Mouse (Mus musculus) bone marrow macrophage, adult 2 months (primary cell): Measurements from ENCODE around the gene Gstp1. TPM values are rescaled to one million over a fixed set of nuclear protein-coding genes. Genes with fewer than 3 reads are reported as not detected.
"Not testable (repeated sequence)": the region's sequence is repeated elsewhere in the genome, so short reads cannot be mapped to it uniquely, and the experiment has no call there.

ENCODE experiments used
- H3K27ac ChIP-seq: 2 replicates; pipeline ENCODE4 v1.5.1; 2012; ENCODE audit warnings: low read depth, low read length; ENCODE audit not compliant: insufficient read depth
- H3K4me1 ChIP-seq: 2 replicates; pipeline ENCODE4 v1.6.1; 2012; ENCODE audit warnings: low read length; ENCODE audit not compliant: control insufficient read depth, insufficient read depth
- H3K4me3 ChIP-seq: 2 replicates; pipeline ENCODE4 v1.5.1; 2012; ENCODE audit warnings: mild to moderate bottlenecking, low read length, moderate library complexity; ENCODE audit not compliant: insufficient read depth
- CTCF ChIP-seq: IDR thresholded peaks from 2 replicates; pipeline ENCODE4 v1.5.1; 2012; ENCODE audit warnings: low read depth, mild to moderate bottlenecking, low read length, moderate library complexity
- POLR2A ChIP-seq: IDR thresholded peaks from 2 replicates; pipeline ENCODE4 v1.6.1; 2012; ENCODE audit warnings: mild to moderate bottlenecking, low read depth, low read length, borderline replicate concordance
- polyA plus RNA-seq: library from polyadenylated mRNA; stranded (reverse); fragments of >200 nt; gene quantifications from 2 replicates; pipeline ENCODE4 v1.2.4, GENCODE M21; 2012; ENCODE audit not compliant: missing spikeins, insufficient read depth, insufficient read length

The Gstp1 gene
- polyA plus RNA-seq, 1 experiment = 103 TPM

DNA sequence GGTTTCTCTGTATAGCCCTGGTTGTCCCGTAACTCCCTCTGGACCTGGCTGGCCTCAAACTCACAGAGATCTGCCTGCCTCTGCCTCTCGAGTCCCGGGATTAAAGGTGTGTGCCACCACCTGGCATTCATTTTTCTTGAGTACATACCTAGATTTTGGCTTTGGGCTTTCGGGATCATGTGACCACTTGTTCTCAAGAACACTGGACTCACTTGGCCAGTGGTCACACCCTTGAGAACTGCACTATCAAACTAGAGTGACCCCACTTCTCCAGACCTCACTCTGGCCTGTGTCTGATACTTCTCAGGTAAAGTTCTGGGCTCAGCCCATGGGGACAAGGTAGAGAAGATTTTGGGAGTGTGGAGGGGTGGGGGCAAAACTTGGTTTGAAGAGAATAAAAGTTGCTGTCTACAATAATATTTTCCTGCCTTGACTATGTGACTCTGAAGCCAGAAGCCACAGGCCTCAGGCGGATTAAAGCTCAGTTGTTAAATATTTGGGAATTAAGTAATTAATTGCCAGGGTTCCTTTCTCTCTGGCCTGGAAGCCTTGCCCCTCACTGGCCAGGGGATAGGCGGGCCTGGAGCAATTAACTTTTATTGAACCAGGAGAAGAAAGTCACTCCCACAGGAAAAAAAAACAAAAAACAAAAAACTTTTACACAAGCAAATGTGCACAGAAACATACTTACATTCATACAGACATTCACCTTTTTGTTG lies 35.1 kb upstream of the Gstp1 start:
- Histone ChIP-seq H3K27ac (no peak overlapping the region), H3K4me3 (no peak overlapping the region), H3K4me1 (0 out of 2 replicates have a peak, but pooled peaks cover 6% of the 10 kb centered on the region)
- TF ChIP-seq CTCF = no peak
- no peak for TF ChIP-seq POLR2A

- H3K27ac ChIP-seq = no peak overlapping the region
- TF ChIP-seq CTCF (no peak), POLR2A (no peak)
- H3K4me1 ChIP-seq = 0 out of 2 replicates have a peak, but pooled peaks cover 8% of the 10 kb centered on the region
- H3K4me3 ChIP-seq = no peak overlapping the region
Observed at GRCm38 (mm10) chr19:4071406-4071805, 33.6 kb upstream of the Gstp1 start.

DNA sequence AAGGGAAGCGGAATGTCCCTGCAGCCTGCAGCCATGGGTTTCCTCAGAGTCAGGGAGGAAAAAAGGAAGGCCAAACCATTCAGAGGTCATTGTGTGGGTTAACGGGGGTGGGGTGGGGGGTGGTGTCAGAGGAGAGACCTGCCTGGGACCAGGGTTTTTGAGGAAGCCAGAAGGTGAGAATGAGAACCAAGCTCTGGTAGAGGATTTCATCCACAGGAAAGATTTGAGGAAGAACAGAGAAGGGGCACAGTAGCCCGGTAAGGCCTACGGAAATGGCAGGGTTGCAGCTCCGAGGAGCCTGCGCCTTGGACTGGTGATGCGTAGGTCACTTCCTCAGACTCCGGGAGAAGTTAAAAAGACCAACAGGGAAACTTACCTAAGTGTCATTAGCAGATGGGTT lies 33.0 kb upstream of the Gstp1 start:
- no peak overlapping the region for H3K4me3 ChIP-seq
- H3K4me1 ChIP-seq = 0 out of 2 replicates have a peak, but pooled peaks cover 9% of the 10 kb centered on the region
- no peak overlapping the region for H3K27ac ChIP-seq
- no peak for TF ChIP-seq CTCF

DNA sequence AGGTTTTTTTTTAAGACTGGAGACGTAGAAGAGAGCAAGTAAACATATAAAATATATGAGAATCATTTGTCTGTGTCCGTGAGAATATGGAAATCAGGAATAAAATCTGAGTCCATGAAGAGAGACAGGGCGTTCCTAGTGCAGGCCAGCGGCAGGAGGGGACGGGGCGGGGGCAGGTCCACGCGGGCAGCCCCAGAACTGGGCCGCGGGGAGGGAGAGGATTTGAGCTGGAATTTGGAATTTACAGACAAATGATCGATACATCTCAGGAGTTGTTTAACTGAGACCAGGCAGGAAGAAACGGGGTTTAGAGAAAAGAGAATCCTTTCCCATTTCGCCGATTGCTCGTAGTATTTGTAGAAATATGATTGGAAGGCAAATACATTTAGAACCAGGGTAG lies 32.5 kb upstream of the Gstp1 start:
- TF ChIP-seq POLR2A (no peak), CTCF (no peak)
- no peak overlapping the region for H3K27ac ChIP-seq
- no peak overlapping the region for H3K4me3 ChIP-seq
- 0 out of 2 replicates have a peak, but pooled peaks cover 9% of the 10 kb centered on the region for H3K4me1 ChIP-seq

DNA sequence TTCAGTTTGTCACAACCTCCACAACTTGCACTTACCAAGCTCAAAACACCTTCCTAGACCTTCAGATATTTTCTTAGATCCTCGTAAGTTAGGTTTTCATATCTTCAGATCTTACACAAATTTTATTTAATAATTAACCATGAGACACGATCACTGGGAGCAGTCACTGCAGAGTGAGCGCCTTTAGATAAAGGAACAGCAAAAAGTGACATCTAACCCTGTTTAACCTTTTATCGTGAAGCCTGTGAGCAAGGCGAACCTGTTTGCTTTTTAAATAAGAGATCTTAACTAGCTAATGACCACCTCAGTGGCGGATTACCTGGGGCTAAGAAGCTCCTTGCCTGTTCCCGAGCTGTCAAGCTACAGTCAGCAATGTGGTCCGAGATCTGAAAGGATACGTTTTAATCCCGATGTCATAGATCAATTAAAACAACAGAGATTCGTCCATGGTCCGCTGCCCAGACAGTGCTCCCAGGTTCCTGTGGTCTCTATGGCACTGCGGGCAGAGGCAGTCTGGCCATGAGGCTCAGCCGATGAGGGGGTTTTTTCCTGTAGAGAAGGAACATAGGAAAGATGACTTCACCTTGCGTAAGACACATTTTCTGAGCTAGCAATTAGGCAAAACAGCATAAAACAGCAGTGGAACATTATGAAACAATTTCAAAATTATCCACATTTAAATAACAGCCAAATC lies 31.1 kb upstream of the Gstp1 start:
- TF ChIP-seq POLR2A (no peak), CTCF (no peak)
- H3K27ac ChIP-seq = no peak overlapping the region
- 0 out of 2 replicates have a peak, but pooled peaks cover 9% of the 10 kb centered on the region for H3K4me1 ChIP-seq
- no peak overlapping the region for H3K4me3 ChIP-seq

DNA sequence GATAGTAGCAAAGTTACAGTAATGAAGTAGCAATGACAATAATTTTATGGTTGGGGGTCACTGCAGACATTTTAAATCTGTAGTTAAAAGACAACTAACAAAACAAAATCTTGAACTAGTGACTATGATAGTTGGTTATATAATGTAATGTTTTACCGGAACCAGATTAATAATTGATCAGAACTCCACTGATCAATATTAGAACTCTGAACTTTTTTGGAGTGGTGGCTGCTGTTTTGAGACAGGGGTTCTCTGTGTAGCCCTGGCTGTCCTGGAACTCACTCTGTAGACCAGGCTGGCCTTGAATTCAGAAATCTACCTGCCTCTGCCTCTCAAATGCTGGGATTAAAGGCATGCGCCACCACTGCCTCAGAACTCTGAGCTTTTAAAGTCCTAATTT lies 30.5 kb upstream of the Gstp1 start:
- not testable (repeated sequence) for H3K4me3 ChIP-seq, H3K27ac ChIP-seq, H3K4me1 ChIP-seq

GRCm38 (mm10) chr19:4066877-4067276 lies 29.1 kb upstream of the Gstp1 start:
- H3K4me1 ChIP-seq = 0 out of 2 replicates have a peak, but pooled peaks cover 9% of the 10 kb centered on the region
- TF ChIP-seq POLR2A = no peak
- no peak for TF ChIP-seq CTCF
- no peak overlapping the region for H3K4me3 ChIP-seq
- no peak overlapping the region for H3K27ac ChIP-seq

GRCm38 (mm10) chr19:4066280-4066679 lies 28.5 kb upstream of the Gstp1 start:
- Histone ChIP-seq H3K4me3 (no peak overlapping the region), H3K27ac (peak overlapping the region; percentile 40; the same call in 1 of the 2 replicates), H3K4me1 (peaks cover 9% of the 10 kb centered on the region; the same call in 1 of the 2 replicates)
- TF ChIP-seq POLR2A (no peak), CTCF (no peak)

DNA sequence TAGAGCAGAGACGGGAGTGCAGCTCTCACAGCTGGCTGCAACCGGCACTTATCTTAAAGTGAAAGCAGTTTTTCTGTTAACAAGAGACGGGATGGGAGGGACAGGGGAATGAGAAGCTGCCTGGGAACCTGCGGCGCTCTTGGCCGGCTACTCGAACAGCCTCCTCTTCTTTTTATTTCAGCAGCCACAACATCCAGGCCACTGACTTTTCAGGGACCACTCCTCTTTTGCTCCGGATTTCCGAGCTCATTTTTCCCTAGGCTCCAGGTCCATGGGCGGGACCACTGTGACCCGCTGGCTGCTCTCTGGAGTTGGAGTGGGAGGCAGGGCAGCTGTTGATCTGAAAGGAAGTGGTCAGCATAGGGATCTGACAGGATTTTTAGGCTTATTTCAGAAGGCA lies 26.7 kb upstream of the Gstp1 start:
- not testable (repeated sequence) for H3K4me1 ChIP-seq, H3K4me3 ChIP-seq, H3K27ac ChIP-seq

DNA sequence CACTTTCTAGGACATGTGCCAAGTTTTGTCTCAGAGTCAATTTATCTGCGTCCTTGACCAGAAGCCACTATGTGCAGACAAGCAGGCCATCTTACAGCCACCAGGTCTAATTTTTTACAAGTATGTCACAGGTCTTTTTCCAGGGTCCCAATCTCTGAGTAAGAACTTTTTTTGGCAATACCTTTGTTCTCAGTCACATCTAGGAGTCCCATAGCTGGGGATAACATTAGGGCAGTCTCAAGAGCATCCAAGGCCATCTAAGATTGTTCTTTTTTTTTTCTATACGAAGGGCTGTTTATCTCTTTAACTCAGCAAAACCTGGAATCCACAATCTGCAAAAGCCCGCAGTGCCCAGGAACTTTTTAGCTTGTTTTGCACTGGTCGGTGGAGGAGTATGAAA lies 25.6 kb upstream of the Gstp1 start:
- not testable (repeated sequence) for H3K4me1 ChIP-seq, H3K4me3 ChIP-seq, H3K27ac ChIP-seq

- TF ChIP-seq POLR2A (no peak), CTCF (no peak)
- H3K27ac ChIP-seq = no peak overlapping the region
Observed at GRCm38 (mm10) chr19:4060899-4061465, 23.2 kb upstream of the Gstp1 start.

GRCm38 (mm10) chr19:4060044-4060898 lies 22.5 kb upstream of the Gstp1 start:
- H3K27ac ChIP-seq, H3K4me3 ChIP-seq, H3K4me1 ChIP-seq: not testable (repeated sequence)

More at GRCm38 (mm10) chr19:4060899-4061465, 23.2 kb upstream of the Gstp1 start:
- H3K4me1 ChIP-seq = peaks cover 3% of the 10 kb centered on the region; the same call in 1 of the 2 replicates
- H3K4me3 ChIP-seq = no peak overlapping the region
